Mouse (Mus musculus): Measurements from ENCODE around the gene Arl5c.
"Not testable (repeated sequence)": the region's sequence is repeated elsewhere in the genome, so short reads cannot be mapped to it uniquely, and the experiment has no call there.

Arl5c gene

DNA sequence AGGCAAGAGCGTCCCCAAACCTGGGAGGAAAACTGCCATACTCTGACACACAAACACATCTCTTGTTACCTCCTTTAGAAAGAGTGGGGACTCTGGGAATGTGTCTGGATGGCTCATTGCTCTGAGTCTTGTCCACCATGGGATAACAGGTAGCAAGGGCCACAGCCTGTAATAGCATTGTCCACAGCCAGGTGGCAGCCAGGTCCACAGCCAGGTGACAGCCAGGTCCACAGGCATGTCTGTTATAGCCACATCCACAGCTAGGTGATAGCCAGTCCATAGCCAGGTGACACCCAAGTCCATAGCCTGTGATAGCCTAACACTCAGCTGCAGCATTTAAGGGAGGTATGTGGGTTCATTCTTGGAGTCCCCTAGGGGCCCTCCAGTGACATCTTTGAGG is 35.1 kb downstream of the Arl5c start:
- no peak for DNase-seq (ENCODE audit: low spot score in 2 of 2)

DNA sequence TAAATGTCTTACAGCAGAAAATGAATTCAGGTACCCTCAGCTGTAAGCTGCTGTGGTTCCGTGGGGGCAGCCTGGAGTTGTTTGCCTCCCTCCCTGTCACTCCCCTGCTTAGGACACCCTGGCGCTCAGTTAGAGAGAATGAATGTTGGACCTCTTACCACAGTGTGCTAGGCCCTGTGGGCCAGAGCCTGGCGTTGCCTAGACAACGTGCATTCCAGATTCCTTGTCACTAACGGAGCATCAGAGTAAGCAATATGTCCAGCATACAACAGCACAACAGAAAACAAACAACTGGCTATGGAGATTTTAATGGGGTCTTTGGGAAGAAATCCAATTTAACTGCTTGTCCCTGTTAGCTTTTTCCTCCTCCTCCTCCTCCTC is 36.7 kb downstream of the Arl5c start:
- DNase-seq (ENCODE audit: low spot score in 2 of 2): no peak

DNA sequence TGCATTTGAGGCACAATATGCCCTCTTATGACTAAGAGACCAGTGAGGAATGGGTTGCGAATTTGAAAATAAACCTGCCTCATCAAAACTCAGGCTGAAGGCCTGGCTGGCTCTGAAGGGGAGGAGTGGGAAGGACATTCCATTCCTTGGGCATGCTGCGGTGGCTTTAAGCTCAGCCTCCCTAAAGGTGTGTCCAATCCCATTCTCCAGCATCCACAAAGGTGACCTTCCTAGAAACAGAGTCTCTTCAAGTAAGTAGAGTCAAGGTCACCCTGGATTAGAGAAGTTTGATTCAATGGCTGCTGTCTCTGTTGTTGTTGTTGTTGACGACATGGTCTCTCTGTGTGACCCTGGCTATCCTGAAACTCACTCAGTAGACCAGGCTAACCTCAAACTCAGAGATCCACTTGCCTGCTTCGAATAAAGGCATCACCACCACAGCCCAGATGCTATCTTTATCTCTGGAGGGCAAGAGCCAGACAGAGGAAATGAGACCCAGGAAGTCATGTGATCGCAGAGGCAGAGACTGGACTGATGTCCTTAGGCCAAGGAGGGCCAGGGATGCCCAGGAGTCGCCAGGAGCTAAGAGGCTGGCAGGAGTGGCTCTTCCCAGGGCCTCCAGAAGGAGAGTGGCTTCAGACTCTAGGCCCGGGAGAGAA is 37.2 kb downstream of the Arl5c start:
- DNase-seq (ENCODE audit: low spot score in 2 of 2): no peak

DNA sequence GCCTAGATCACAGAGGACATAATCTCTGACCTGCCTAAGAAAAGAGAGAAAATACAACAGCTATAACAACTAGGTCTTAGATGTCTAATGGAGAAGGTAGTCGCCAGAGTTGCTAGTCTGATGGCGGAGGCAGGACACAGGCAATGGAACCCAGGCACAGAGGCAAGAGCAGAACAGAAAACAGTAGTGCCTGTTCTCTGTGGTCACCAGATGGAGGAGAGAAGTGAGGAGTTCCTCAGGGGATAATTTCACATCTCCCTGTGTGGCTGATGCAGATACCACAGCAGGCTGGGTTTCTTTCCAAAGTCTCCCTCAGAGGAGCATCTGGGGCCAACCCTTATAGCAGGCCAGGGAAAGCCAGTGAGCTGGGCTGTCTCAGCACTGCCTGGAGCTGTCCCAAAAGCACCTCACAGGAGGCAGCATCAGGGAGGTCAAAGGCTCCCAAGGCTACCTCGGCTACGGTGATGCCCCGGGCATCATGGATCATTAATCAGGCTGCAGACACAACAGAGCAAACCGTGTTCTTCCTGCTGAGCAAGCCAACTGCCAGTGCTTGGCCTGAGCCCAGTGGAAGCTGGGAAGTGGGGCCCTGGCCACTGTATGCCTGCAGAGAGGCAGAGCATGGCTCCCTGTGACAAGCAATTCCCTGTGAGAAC is 38.9 kb downstream of the Arl5c start:
- DNase-seq (ENCODE audit: low spot score in 2 of 2): no peak

DNA sequence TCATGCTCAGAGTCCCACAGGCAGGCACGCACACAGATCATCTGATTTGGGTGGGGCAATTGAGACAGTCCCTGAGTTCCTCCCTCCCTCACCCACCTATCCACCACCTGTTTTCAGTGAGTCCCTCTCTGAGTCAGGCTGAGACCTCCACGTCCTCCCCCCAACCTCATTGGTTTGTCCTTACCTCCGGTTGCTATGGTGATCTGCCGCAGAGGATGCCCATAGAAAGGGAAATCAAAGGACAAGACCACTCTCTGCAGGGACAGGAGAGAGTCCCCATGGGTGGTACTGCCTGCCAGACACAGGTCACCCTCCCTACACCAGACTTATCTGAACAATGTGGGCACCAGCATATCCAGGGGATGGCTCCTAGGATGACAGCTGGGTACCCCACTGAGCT is 40.1 kb downstream of the Arl5c start:
- no peak for DNase-seq (ENCODE audit: low spot score in 2 of 2)

DNA sequence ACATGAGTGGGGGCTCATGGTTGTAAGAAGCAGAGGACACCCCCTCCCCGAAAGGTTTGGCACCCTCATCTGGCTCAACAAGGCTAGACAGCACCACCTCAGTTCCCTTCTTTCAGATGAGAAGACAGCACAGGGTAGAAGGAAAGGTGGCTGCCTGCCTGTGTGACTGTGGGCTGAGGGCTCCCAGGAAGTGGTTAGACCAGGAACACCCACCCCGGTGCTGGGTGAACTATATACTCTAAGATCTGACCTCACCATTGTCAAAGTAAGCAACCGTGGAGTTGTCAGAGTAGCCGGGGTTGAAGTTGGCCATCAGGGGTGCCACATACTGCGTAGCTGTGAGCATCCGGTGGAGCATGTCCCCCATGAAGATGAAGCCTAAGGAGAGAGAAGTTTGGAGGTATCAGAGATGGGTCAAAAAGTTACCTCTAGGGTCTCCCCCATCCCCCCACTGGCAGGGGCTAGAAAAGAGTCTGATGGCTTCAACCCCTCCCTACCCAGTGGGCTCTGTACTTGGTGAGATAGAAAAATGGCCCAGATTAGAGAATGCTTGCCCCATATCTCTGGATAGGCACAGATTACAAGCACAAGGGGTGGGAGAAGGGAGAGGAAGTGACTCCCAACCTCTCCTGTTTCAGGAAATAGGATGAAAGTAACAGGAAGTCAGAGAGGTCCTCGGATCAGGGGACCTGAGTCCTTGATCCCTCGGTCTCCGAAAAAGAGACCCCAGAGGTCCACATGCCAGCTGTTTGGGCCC is 40.7 kb downstream of the Arl5c start:
- DNase-seq (ENCODE audit: low spot score in 2 of 2): no peak

DNA sequence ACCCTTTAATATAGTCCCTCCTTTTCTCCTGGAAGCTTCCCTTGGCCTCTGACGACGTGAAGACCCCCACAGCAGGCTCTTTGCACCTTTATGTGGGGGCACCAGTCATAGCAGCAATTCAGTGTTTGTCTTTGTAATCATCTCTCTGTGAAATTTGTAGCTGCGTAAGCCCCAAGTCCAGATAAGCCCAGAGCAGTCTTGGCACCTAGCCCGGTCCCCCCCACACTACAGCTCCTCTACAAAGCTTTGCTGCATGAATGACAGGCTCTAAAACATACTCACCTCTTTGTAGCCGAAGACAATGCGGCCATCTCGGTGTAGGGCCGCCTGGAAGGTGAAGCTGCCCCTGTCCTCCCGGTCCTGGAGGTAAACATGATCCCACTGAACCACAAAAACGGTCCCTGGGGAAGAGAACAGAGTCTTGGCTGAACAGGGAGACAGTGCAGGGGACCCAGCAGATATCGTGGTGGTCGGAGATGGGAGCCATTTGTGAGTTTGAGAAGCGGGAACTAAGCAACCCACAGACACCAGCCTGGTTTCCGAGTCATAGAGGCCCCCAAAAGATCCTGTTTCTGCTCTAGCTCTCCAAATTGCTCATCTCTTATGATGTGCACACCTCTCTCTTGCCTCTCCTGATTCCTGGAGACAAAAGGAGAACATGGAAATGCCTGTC is 41.4 kb downstream of the Arl5c start:
- DNase-seq (ENCODE audit: low spot score in 2 of 2): peak in 1 of 2 experiments; percentile 42

DNA sequence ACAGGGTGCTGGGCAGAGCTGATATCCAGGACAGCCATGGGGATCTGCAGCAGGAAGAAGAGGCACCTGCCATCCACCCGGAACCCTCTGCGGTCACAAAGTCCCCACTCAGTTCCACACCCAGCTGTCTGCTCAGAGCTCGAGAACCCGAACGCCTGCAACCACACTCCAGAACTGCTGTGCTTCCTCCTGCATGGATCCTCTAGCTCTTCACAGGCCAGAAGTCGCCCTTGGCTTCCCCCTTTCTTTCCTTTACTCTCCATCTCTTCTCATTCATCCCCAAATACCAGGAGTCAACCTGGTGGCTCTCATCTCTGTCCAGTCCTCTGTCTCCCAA is 42.1 kb downstream of the Arl5c start:
- no peak for DNase-seq (ENCODE audit: low spot score in 2 of 2)

DNA sequence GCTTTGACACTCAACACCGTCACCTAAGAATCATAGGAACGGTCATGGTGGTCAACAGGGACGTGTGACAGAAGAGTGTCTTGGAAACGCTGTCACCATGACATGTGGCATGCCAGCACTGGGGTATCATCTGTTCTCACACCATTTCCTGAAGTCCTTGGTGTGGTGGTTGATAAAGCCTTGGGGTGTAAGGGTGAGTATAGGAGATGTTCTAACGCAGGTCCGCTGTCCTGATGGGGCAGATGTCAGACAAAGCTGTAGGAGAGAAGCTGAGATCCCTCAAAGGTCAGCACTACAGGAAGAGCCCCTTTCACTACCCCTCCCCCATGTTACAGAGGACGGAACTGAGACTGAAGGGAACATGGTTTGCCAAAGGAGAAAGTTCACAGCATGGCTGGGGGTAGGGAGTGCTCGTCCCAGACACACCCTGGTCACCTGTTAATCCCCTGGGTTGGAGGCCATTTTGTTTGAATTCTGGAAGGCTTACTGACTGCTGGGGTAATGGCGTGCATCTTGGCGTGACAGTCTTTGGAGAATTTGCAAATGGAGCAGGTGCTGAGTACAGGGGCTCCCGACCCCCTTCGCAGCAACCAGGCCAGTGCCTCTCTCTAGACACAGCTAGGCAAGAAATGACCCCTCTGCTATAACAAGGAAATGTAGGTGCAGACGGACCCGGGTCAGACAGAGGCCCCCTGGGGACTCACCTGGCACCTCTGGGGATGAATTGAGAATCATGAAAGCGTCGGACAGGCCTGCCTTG is 42.6 kb downstream of the Arl5c start:
- DNase-seq (ENCODE audit: low spot score in 2 of 2): no peak

DNA sequence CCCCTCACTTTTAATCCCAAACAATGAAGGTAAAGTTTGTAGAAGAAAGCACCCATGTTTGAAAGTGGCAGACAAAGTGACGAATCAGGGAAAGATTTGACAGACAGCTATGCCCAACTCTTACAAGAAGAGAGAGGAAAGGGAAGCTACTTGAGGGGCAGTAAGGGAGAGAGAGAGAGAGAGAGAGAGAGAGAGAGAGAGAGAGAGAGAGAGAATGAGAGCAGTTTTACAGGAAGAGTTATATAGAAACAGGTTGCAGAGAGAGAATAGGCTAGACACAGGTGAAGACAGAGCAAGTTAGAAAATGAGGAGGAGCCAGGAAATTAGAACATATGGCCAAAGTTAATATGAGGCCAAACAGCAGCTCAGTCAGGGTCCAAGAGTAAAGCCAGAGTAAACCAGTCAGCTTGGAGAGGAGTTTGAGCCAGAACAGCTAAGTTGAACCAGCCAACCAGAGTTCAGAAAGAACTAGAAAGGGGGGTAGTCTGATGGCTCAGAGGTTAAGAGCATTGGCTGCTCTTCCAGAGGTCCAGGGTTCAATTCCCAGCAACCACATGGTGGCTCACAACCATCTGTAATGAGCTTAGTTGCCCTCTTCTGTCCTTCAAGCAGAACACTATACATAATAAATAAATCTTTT is 43.5 kb downstream of the Arl5c start:
- no peak for DNase-seq (ENCODE audit: low spot score in 2 of 2)

DNA sequence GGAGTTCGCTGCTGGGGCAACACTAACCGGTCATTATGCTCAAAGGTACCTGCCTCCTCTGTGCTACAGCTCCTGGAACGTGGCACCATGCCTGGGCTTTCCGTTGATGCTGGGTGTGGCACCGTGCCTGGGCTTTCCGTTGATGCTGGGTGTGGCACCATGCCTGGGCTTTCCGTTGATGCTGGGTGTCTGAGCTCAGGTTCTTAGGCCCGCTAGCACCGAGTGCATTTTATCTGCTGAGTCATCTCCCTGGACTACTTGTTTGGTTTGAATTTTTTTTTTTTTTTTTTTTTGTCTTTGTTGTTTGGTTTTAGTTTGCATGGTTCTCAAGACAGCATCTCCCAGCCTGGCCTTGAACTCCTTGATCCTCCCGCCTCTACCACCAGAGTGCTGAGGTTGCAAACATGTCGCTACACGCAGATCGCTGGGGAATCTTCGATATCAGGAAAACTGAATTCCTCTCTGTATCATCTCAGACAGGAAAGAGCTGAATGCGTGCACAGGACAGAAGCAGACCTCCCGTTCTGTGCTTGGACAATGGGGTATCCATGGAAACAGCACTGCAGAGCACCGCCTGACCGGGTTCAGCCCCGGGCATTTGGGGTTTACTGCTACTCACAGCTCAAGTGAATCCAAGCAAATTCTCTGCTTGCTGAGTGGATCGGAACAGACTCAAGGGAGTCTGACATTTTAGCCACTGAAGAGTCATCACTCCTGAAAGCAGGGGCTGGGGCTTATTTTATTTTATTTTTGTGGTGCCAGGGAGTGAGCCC is 46.1 kb downstream of the Arl5c start:
- peak; percentile 40 to 69 for DNase-seq (ENCODE audit: low spot score in 2 of 2)

DNA sequence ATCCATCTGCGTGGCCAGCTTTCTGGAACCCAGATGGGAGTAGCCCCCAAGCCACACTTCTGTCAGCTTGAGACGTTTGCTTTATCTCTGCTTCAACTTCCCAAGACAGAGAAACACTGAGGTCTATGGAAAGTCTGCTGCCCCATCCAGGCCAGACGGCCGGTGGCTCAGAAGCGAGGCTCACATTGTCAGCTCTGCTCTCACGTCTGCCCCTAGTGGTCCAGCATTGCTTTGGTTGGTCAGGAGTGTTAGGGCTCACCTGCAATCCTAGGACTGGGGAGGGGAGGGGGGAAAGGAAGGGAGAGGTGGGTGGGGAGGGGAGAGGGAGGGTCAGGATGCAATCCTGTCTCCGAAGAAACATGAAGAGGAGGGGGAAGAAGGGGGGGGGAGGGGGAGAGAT is 48.6 kb downstream of the Arl5c start:
- peak; percentile 45 to 74 for DNase-seq (ENCODE audit: low spot score in 2 of 2)

DNA sequence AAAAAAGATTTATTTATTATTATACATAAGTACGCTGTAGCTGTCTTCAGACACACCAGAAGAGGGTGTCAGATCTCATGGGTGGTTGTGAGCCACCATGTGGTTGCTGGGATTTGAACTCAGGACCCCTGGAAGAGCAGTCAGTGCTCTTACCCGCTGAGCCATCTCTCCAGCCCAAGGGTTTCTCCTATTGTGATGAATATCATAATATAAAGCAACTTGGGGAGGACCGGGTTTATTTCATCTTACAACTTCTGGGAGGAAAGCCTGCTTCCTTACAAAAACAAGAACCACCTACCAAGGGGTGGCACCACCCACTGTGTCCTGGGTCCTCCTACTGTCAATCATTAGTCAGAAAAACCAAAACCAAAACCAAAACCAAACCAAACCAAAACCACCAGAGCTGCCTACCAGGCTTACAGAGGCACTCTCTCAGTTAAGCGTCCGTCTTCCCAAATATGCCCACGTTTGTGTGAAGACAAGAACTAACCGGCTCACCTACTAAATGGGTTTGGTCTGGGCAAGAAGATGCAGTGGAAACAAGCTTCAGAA is 50.2 kb downstream of the Arl5c start:
- not testable (repeated sequence) for DNase-seq (ENCODE audit: low spot score in 2 of 2)

DNA sequence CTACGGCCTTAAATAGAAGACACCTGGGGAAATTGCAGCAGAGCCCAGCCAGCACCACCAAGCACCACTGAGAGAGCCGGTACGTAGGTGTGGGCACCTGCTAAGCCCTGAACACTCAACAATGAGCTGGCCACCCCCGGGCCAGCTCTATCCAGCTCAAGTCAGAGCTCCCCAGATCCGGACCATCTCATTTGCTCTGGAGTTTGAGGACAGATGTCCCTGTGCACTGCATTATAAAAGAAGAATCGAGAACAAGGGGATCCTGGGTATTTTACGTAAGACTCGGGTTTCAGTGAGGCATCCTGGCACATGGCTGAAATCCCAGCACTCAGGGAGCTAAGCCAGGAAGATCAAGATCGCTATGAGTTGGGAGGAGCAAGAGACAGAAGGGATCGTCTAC is 51.0 kb downstream of the Arl5c start:
- DNase-seq (ENCODE audit: low spot score in 2 of 2): no peak

DNA sequence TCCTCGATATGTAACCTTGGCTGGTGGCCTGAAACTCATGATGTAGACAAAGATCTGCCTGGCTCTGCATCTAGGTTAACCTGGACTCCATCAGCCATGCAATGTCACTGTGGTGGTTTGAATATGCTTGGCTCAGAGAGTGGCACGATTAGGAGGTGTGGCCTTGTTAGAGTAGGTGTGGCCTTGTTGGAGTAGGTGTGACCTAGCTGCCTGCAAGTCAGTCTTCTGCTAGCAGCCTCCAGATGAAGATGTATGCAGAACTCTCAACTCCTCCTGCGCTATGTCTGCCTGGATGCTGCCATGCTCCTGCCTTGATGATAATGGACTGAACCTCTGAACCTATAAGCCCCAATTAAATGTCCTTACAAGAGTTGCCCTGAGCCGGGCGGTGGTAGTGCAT is 52.7 kb downstream of the Arl5c start:
- no peak for DNase-seq (ENCODE audit: low spot score in 2 of 2)

DNA sequence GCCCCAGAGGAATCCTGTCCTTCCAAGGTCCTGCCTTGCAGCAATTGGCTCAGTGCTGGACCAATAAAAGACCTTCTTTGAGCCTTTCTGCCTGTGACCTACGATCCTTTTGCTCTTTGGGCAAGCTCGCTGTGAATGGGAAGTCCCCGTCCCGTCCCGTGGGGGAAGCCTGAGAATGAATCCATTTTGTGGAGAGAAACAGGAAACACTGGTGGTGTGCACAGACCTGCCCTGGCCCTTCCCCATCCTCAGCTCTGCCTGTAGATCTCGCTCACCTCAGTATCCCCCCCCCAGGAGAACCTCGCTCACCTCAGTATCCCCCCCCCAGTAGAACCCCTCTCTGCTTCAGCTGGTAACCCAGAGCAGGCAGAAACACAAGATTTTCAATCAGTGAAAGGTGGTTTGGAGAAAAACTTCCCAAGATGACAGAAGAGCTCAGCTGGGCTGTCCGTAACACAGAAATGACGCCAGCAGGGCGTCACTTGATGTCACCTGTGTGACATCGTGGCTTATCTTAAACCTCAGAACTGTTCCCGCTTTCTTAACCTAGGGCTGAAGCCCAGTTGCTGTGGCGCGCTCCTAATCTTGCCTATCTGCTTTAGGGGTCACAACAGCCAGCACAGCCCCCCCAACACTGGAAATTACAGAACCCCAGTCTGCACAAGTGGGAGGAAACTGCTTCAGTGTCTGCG is 53.4 kb downstream of the Arl5c start:
- DNase-seq (ENCODE audit: low spot score in 2 of 2): no peak
